Mouse (Mus musculus) kidney, embryonic 16.5 days (tissue): ENCODE measurements around the gene Tctn1. TPM values are rescaled to one million over a fixed set of nuclear protein-coding genes. Genes with fewer than 3 reads are reported as not detected.
A peak's percentile ranks its signal among the peaks of the same experiment; 100 is the strongest.

Source experiments
- ATAC-seq: fragments of 200-750 bp; cut with Nextera tagmentation; 2 replicates; pipeline ENCODE4 v1.8.0; 2017; ENCODE audit warnings: moderate TSS enrichment; ENCODE audit not compliant: low FRiP score, low TSS enrichment
- H3K27ac ChIP-seq: fragments of 300-500 bp; sonication (generic); 2 replicates; pipeline ENCODE4 v1.5.1; 2014; ENCODE audit warnings: low read length
- H3K27me3 ChIP-seq: fragments of 300-500 bp; sonication (generic); 2 replicates; pipeline ENCODE4 v1.6.1; 2014; ENCODE audit warnings: low read length, control low read depth, mixed read lengths; ENCODE audit not compliant: insufficient read depth
- H3K36me3 ChIP-seq: fragments of 300-500 bp; sonication (generic); 2 replicates; pipeline ENCODE4 v1.6.1; 2014; ENCODE audit warnings: low read length, control low read depth, mixed read lengths; ENCODE audit not compliant: insufficient read depth
- H3K4me1 ChIP-seq: fragments of 300-500 bp; sonication (generic); 2 replicates; pipeline ENCODE4 v1.6.1; 2014; ENCODE audit warnings: low read length, control low read depth, mixed read lengths; ENCODE audit not compliant: insufficient read depth
- H3K4me2 ChIP-seq: fragments of 300-500 bp; sonication (generic); replicated peaks from 2 replicates; pipeline ENCODE4 v1.6.1; 2014; ENCODE audit warnings: low read depth, low read length
- H3K4me3 ChIP-seq: fragments of 300-500 bp; sonication (generic); 2 replicates; pipeline ENCODE4 v1.5.1; 2014; ENCODE audit warnings: mild to moderate bottlenecking, low read length
- H3K9ac ChIP-seq: fragments of 300-500 bp; sonication (generic); replicated peaks from 2 replicates; pipeline ENCODE4 v1.6.1; 2014; ENCODE audit warnings: low read length
- H3K9me3 ChIP-seq: fragments of 300-500 bp; sonication (generic); 2 replicates; pipeline ENCODE4 v1.6.1; 2016; ENCODE audit warnings: low read length, control low read depth
- WGBS: fragments of 180-500 bp; shearing (Covaris S2); extraction: QIAGEN DNeasy Blood & Tissue Kit; methylation state at CpG from one replicate; pipeline ENCODE4 v1.1.7; 2014; 5-methylcytosine and 5-hydroxymethylcytosine counted together
- polyA plus RNA-seq: library from polyadenylated mRNA; unstranded; fragments of >200 nt; fragmentation: Nextera tagmentation; extraction: Ambion mirVana; gene quantifications from 2 replicates; pipeline ENCODE4 v1.2.1, GENCODE M21; 2015

Gene Tctn1
- polyA plus RNA-seq, 1 experiment from 2014 or later: 7.9 TPM

DNA sequence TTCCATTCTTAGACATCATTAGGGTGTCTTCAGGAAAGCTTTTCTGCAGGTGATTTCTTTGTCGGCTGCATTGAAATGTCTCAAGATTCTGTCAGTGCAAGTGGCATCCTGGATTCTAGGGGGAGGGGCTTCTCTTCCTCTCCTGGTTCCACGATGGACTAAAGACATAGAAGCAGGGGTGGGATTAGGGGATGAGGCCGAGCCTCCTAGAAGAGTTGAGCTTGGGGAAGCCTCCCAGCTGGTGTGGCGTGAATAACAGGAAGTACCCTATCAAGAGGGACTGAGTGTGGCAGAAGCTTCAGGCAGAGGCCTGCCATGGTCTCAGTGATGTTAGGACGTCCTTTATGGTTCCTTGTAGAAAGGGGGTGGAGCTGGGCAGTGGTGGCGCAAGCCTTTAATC is 32.8 kb downstream of the Tctn1 start:
- Histone ChIP-seq H3K27ac (no peak overlapping the region), H3K9me3 (peaks cover 7% of the 10 kb centered on the region; the same call in 1 of the 2 replicates), H3K4me3 (no peak overlapping the region), H3K9ac (no peak overlapping the region), H3K36me3 (peaks cover 7% of the 10 kb centered on the region), H3K4me2 (no peak overlapping the region), H3K27me3 (no peaks in the 10 kb centered on the region), H3K4me1 (no peaks in the 10 kb centered on the region; the same call in 1 of the 2 replicates)
- no peak for ATAC-seq
- 74% methylated on average over 6 of the region's 6 CpGs for WGBS

DNA sequence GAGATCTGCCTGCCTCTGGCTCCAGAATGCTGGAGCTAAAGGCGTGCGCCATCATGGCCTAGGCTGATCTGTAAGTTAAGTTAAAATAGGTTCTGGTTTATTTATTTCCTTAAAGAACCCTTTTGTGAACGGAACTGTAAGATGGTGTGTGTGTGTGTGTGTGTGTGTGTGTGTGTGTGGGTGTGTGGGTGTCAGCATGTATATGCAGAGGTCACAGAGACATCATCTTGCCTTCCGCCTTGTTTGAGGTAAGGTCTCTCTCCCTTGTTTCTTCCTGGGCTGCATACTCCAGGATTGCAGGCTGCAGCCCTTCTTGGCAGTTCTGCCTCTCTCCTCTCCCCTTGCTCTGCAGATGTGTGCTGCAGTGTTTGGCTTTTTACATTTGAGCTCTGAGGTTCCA is 33.4 kb downstream of the Tctn1 start:
- Histone ChIP-seq H3K4me3 (no peak overlapping the region), H3K36me3 (peaks cover 7% of the 10 kb centered on the region), H3K27me3 (no peaks in the 10 kb centered on the region), H3K27ac (no peak overlapping the region), H3K9me3 (peaks cover 7% of the 10 kb centered on the region; the same call in 1 of the 2 replicates), H3K4me2 (no peak overlapping the region), H3K9ac (no peak overlapping the region), H3K4me1 (no peaks in the 10 kb centered on the region; the same call in 1 of the 2 replicates)
- ATAC-seq: no peak
- WGBS: 89% methylated on average over 4 of the region's 4 CpGs

DNA sequence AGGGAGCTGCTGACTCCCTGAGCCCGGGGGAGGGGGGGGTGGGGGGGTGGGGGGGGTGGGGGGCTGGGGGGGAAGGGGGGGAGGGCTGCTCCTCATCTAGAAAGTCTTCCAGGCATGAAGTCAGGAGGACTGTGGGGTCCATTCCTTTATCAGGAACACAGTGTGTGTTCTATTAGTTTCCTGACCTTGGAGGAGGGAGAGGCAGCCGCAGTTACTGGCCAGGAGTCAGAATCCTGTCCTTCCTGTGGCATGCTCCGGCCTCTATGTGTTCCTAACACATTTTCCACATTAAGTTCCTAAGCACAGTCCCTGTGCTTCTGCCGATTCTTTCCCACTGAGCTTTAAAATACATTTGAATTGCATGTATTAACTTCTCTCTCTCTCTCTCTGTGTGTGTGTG is 35.5 kb downstream of the Tctn1 start:
- Histone ChIP-seq H3K9ac (no peak overlapping the region), H3K4me3 (no peak overlapping the region), H3K27ac (no peak overlapping the region), H3K36me3 (peaks cover 7% of the 10 kb centered on the region), H3K9me3 (peaks cover 7% of the 10 kb centered on the region; the same call in 1 of the 2 replicates), H3K4me2 (no peak overlapping the region), H3K4me1 (peaks cover 3% of the 10 kb centered on the region; the same call in 1 of the 2 replicates), H3K27me3 (no peaks in the 10 kb centered on the region)
- ATAC-seq: no peak
- 58% methylated on average over 3 of the region's 4 CpGs for WGBS

DNA sequence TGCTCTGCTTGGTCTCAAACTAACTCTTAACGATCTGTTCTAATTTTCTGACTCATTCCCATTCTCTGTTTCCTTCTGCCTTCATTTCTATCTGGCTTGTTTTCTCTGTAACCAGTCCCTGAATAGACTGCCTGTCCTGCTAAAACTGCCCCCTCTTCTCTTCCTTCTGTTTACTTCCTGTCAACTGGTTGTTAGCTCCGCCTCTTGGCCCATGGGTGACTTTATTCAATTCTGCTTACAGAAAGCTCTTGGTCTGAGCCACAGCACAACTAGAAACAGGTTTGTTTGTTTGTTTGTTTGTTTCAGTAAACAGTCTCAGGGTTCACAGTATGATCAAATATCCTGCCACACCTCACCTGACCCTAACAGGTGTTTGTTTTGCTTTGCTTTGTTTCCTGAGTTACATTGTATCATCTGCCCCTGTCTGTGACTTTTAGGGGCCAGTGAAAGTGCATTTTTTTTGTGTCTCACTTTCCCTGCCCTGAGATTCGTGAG is 35.9 kb downstream of the Tctn1 start:
- no peak overlapping the region for H3K4me3 ChIP-seq
- no peak overlapping the region for H3K27ac ChIP-seq
- ATAC-seq: no peak
- 0 out of 2 replicates have a peak, but pooled peaks cover 3% of the 10 kb centered on the region for H3K4me1 ChIP-seq
- H3K27me3 ChIP-seq: no peaks in the 10 kb centered on the region
- H3K9ac ChIP-seq: no peak overlapping the region
- H3K36me3 ChIP-seq: peaks cover 7% of the 10 kb centered on the region
- 67% methylated on average over 3 of the region's 3 CpGs for WGBS
- H3K9me3 ChIP-seq: peaks cover 7% of the 10 kb centered on the region; the same call in 1 of the 2 replicates
- no peak overlapping the region for H3K4me2 ChIP-seq

DNA sequence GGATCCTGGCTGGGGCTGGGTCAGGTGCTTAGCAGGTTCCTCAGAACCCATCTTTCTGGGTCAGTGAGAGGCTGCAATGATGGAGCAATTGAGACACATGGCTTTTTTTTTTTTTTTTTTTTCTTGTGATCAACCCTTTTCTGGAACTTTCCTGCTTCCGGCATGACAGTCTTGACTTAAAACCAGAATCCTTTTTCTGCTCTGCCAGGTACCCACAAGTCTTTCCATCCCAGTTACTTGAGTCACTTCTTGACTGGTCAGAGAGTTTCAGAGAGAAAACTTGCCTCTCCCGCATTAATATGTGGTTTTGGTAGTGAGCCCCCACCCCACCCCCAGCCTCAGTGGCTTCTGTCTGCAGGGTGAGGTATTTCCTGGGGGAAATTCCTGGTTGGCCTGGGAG is 40.0 kb downstream of the Tctn1 start:
- no peaks in the 10 kb centered on the region for H3K27me3 ChIP-seq

GRCm38 (mm10) chr5:122221085-122221484 is 43.2 kb downstream of the Tctn1 start:
- WGBS: 92% methylated on average over 4 of the region's 4 CpGs

More for the DNA sequence above, 40.0 kb downstream of the Tctn1 start:
- no peak for ATAC-seq
- H3K36me3 ChIP-seq: peaks cover 7% of the 10 kb centered on the region
- no peak overlapping the region for H3K4me2 ChIP-seq
- peaks cover 31% of the 10 kb centered on the region for H3K4me1 ChIP-seq
- WGBS: 90% methylated on average over 2 of the region's 2 CpGs
- H3K27ac ChIP-seq: no peak overlapping the region
- H3K4me3 ChIP-seq: no peak overlapping the region
- H3K9me3 ChIP-seq: peaks cover 7% of the 10 kb centered on the region; the same call in 1 of the 2 replicates
- no peak overlapping the region for H3K9ac ChIP-seq

DNA sequence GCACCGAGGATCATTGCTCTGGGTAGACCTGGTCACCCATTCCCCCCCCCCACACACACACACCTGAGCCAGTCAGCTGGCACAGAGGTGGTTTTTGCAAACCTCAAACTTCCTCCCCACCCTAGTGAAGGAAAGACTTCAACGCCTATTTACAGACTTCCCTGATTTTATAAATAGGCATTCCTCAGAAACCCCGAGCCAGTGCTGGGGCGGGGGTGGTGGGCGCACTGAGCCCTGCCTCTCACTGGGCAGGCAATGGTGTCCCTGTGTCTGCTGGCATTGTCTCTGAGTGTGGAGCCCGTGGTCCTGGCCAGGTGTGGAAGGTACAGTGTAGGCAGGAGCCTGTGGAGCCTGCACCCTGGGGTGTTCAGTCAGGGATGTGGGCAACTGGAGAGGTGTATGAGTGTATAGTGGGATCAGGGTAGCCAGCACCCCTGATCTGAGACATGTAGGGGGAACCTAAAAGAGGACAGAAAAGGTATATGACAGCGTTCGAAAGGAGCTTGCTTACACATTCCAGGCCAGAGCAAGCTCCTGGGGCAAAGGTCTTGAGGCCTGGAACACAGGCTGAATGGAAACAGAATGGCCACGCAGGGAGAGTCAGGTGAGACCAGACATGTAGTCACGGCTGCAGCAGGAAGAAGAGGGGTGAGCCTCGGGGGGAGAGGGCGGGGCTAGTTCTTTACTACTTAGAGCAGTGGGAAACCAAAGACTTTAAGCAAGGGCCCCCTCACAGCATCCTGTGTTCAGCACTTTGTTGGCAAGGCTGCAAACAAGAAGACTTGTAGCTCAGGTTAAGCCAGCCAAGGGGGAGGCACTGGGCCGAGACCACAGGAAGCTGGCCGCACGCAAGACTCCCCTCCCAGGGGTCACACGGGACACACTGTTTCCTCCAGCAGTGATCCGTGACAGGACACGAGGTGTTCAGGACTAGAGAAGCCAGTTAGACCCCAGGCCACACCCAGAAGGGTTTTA is 44.3 kb downstream of the Tctn1 start:
- peaks cover 35% of the 10 kb centered on the region for H3K4me1 ChIP-seq
- no peak overlapping the region for H3K4me2 ChIP-seq
- ATAC-seq: peak; percentile 83
- H3K4me3 ChIP-seq: no peak overlapping the region
- peak overlapping the region; percentile 41 for H3K27ac ChIP-seq
- H3K36me3 ChIP-seq: 0 out of 2 replicates have a peak, but pooled peaks cover 2% of the 10 kb centered on the region
- H3K27me3 ChIP-seq: no peaks in the 10 kb centered on the region
- peak overlapping the region; percentile 15; the same call in 1 of the 2 replicates for H3K9ac ChIP-seq
- 34% methylated on average over 18 of the region's 18 CpGs for WGBS
- no peaks in the 10 kb centered on the region for H3K9me3 ChIP-seq

More at GRCm38 (mm10) chr5:122221085-122221484, 43.2 kb downstream of the Tctn1 start:
- 0 out of 2 replicates have a peak, but pooled peaks cover 2% of the 10 kb centered on the region for H3K36me3 ChIP-seq
- no peak overlapping the region for H3K4me3 ChIP-seq
- H3K9me3 ChIP-seq: no peaks in the 10 kb centered on the region
- no peaks in the 10 kb centered on the region for H3K27me3 ChIP-seq
- no peak for ATAC-seq
- peak overlapping the region; percentile 41 for H3K27ac ChIP-seq
- no peak overlapping the region for H3K4me2 ChIP-seq
- peaks cover 35% of the 10 kb centered on the region for H3K4me1 ChIP-seq
- H3K9ac ChIP-seq: no peak overlapping the region

GRCm38 (mm10) chr5:122218928-122219327 is 45.3 kb downstream of the Tctn1 start:
- H3K4me3 ChIP-seq: no peak overlapping the region
- H3K36me3 ChIP-seq: 0 out of 2 replicates have a peak, but pooled peaks cover 2% of the 10 kb centered on the region
- no peaks in the 10 kb centered on the region for H3K27me3 ChIP-seq
- WGBS: 70% methylated on average over 7 of the region's 7 CpGs
- H3K9me3 ChIP-seq: no peaks in the 10 kb centered on the region
- no peak overlapping the region for H3K4me2 ChIP-seq
- H3K9ac ChIP-seq: no peak overlapping the region; the same call in 1 of the 2 replicates
- H3K27ac ChIP-seq: no peak overlapping the region
- no peak for ATAC-seq
- H3K4me1 ChIP-seq: peaks cover 31% of the 10 kb centered on the region

GRCm38 (mm10) chr5:122218109-122218905 is 46.0 kb downstream of the Tctn1 start:
- Histone ChIP-seq H3K36me3 (0 out of 2 replicates have a peak, but pooled peaks cover 2% of the 10 kb centered on the region), H3K9me3 (no peaks in the 10 kb centered on the region), H3K4me1 (peaks cover 31% of the 10 kb centered on the region), H3K27ac (no peak overlapping the region), H3K27me3 (no peaks in the 10 kb centered on the region), H3K4me2 (no peak overlapping the region), H3K4me3 (no peak overlapping the region), H3K9ac (no peak overlapping the region; the same call in 1 of the 2 replicates)
- 88% methylated on average over 12 of the region's 12 CpGs for WGBS
- no peak for ATAC-seq
